Mouse (Mus musculus): ENCODE measurements around the gene Gab2. TPM values are rescaled to one million over a fixed set of nuclear protein-coding genes. Genes with fewer than 3 reads are reported as not detected.
A peak's percentile ranks its signal among the peaks of the same experiment; 100 is the strongest.
"Not testable (repeated sequence)": the region's sequence is repeated elsewhere in the genome, so short reads cannot be mapped to it uniquely, and the experiment has no call there.

Gab2 gene
- total RNA-seq, 2 experiments from 2014 or later: 23.9 to 27.8 TPM

- DNase-seq: peak; percentile 24 to 32
- intact Hi-C loops (cut with DNase I): loop anchor here (5.0 kb wide), 1 partner anchor 38 kb away; no protein-coding TSS in a partner anchor
These were observed 164.0 kb downstream of the Gab2 start for GRCm38 (mm10) chr7:97245261-97245949.

GRCm38 (mm10) chr7:97245950-97246578 is 164.7 kb downstream of the Gab2 start:
- intact Hi-C loops (cut with DNase I): loop anchor here (5.0 kb wide), 1 partner anchor 39 kb away; no protein-coding TSS in a partner anchor
- not testable (repeated sequence) for DNase-seq

GRCm38 (mm10) chr7:97247661-97248060 is 166.3 kb downstream of the Gab2 start:
- intact Hi-C loops (cut with DNase I): loop anchor here (5.0 kb wide), 1 partner anchor 40 kb away; no protein-coding TSS in a partner anchor
- DNase-seq: peak; percentile 62 to 69

GRCm38 (mm10) chr7:97248136-97248535 is 166.8 kb downstream of the Gab2 start:
- DNase-seq: peak; percentile 38 to 50
- intact Hi-C loops (cut with DNase I): loop anchor here (5.0 kb wide), 1 partner anchor 41 kb away; no protein-coding TSS in a partner anchor

- intact Hi-C loops (cut with DNase I): no loop called here
- DNase-seq: no peak
These were observed 170.3 kb downstream of the Gab2 start for GRCm38 (mm10) chr7:97251638-97252037.

GRCm38 (mm10) chr7:97262541-97262940 is 181.2 kb downstream of the Gab2 start:
- DNase-seq: peak; percentile 73
- intact Hi-C loops (cut with DNase I): no loop called here

GRCm38 (mm10) chr7:97270367-97270766 is 189.0 kb downstream of the Gab2 start:
- peak in 1 of 2 experiments; percentile 25 for DNase-seq
- intact Hi-C loops (cut with DNase I): no loop called here

- intact Hi-C loops (cut with DNase I): no loop called here
- DNase-seq: no peak
These were observed 189.7 kb downstream of the Gab2 start for GRCm38 (mm10) chr7:97271068-97271467.

- intact Hi-C loops (cut with DNase I): loop anchor here (1.0 kb wide), 2 partner anchors 218 to 327 kb away; no protein-coding TSS in a partner anchor
- no peak for DNase-seq
These were observed 215.6 kb downstream of the Gab2 start for GRCm38 (mm10) chr7:97296986-97297385.

- DNase-seq: peak; percentile 75 to 85
- intact Hi-C loops (cut with DNase I): loop anchor here (1.0 kb wide), 2 partner anchors 218 to 327 kb away; no protein-coding TSS in a partner anchor
These were observed 216.1 kb downstream of the Gab2 start for GRCm38 (mm10) chr7:97297466-97297865.

- intact Hi-C loops (cut with DNase I): no loop called here
- DNase-seq: no peak
These were observed 216.9 kb downstream of the Gab2 start for GRCm38 (mm10) chr7:97298279-97298678.

GRCm38 (mm10) chr7:97298943-97299342 is 217.6 kb downstream of the Gab2 start:
- no peak for DNase-seq
- intact Hi-C loops (cut with DNase I): no loop called here

- intact Hi-C loops (cut with DNase I): no loop called here
- no peak for DNase-seq
These were observed 219.5 kb downstream of the Gab2 start for GRCm38 (mm10) chr7:97300914-97301313.

- intact Hi-C loops (cut with DNase I): no loop called here
- DNase-seq: no peak
These were observed 219.9 kb downstream of the Gab2 start for GRCm38 (mm10) chr7:97301321-97301720.

GRCm38 (mm10) chr7:97302261-97302660 is 220.9 kb downstream of the Gab2 start:
- intact Hi-C loops (cut with DNase I): no loop called here
- no peak for DNase-seq

- DNase-seq: no peak
- intact Hi-C loops (cut with DNase I): no loop called here
These were observed 221.5 kb downstream of the Gab2 start for GRCm38 (mm10) chr7:97302876-97303275.

- intact Hi-C loops (cut with DNase I): no loop called here
- DNase-seq: no peak
These were observed 222.2 kb downstream of the Gab2 start for GRCm38 (mm10) chr7:97303614-97304013.

- no peak for DNase-seq
- intact Hi-C loops (cut with DNase I): no loop called here
These were observed 223.1 kb downstream of the Gab2 start for GRCm38 (mm10) chr7:97304471-97304870.

GRCm38 (mm10) chr7:97305206-97305605 is 223.8 kb downstream of the Gab2 start:
- intact Hi-C loops (cut with DNase I): no loop called here
- DNase-seq: no peak

GRCm38 (mm10) chr7:97306813-97307212 is 225.4 kb downstream of the Gab2 start:
- intact Hi-C loops (cut with DNase I): no loop called here
- DNase-seq: no peak

GRCm38 (mm10) chr7:97307546-97307945 is 226.2 kb downstream of the Gab2 start:
- DNase-seq: no peak
- intact Hi-C loops (cut with DNase I): no loop called here
